Mouse (Mus musculus) neural tube, embryonic 11.5 days (tissue): ENCODE measurements around the gene Pank3. TPM values are rescaled to one million over a fixed set of nuclear protein-coding genes. Genes with fewer than 3 reads are reported as not detected.

ENCODE experiments used
- ATAC-seq: fragments of 200-750 bp; cut with Nextera tagmentation; 2 replicates; pipeline ENCODE4 v1.8.0; 2017; ENCODE audit warnings: moderate number of reproducible peaks, mild to moderate bottlenecking, moderate TSS enrichment, moderate library complexity; ENCODE audit not compliant: insufficient read depth, low FRiP score, low TSS enrichment
- DNase-seq: peaks from one replicate; pipeline ENCODE4 v3.0.0-alpha.2; 2015; ENCODE audit warnings: low spot score
- H3K27ac ChIP-seq: fragments of 300-500 bp; sonication (generic); 2 replicates; pipeline ENCODE4 v1.5.1; 2014; ENCODE audit warnings: low read depth, mild to moderate bottlenecking, low read length
- H3K27me3 ChIP-seq: fragments of 300-500 bp; sonication (generic); 2 replicates; pipeline ENCODE4 v1.6.1; 2014; ENCODE audit warnings: mild to moderate bottlenecking, low read length, mixed read lengths; ENCODE audit not compliant: control insufficient read depth, insufficient read depth
- H3K36me3 ChIP-seq: fragments of 300-500 bp; sonication (generic); 2 replicates; pipeline ENCODE4 v1.6.1; 2014; ENCODE audit warnings: mild to moderate bottlenecking, low read length, moderate library complexity, mixed read lengths; ENCODE audit not compliant: control insufficient read depth, insufficient read depth
- H3K4me1 ChIP-seq: fragments of 300-500 bp; sonication (generic); 2 replicates; pipeline ENCODE4 v1.6.1; 2014; ENCODE audit warnings: low read length, mixed read lengths; ENCODE audit not compliant: control insufficient read depth, insufficient read depth
- H3K4me2 ChIP-seq: fragments of 300-500 bp; sonication (generic); 2 replicates; pipeline ENCODE4 v1.6.1; 2014; ENCODE audit warnings: low read depth, mild to moderate bottlenecking, moderate library complexity
- H3K4me3 ChIP-seq: fragments of 300-500 bp; sonication (generic); 2 replicates; pipeline ENCODE4 v1.5.1; 2014; ENCODE audit warnings: low read depth, low read length
- H3K9ac ChIP-seq: fragments of 300-500 bp; sonication (generic); 2 replicates; pipeline ENCODE4 v1.6.1; 2014; ENCODE audit warnings: mild to moderate bottlenecking, low read length
- H3K9me3 ChIP-seq: fragments of 300-500 bp; sonication (generic); 2 replicates; pipeline ENCODE4 v1.6.1; 2016; ENCODE audit warnings: low read length; ENCODE audit not compliant: control insufficient read depth
- WGBS: fragments of 180-500 bp; shearing (Covaris S2); extraction: QIAGEN DNeasy Blood & Tissue Kit; methylation state at CpG from one replicate; pipeline ENCODE4 v1.1.7; 2014; 5-methylcytosine and 5-hydroxymethylcytosine counted together
- polyA plus RNA-seq: library from polyadenylated mRNA; unstranded; fragments of >200 nt; fragmentation: Nextera tagmentation; extraction: Ambion mirVana; gene quantifications from 2 replicates; pipeline ENCODE4 v1.2.1, GENCODE M21; 2014

Pank3 gene
- 29.3 and 30.4 TPM in 2 replicates for polyA plus RNA-seq

GRCm38 (mm10) chr11:35769188-35769745 is at the start of gene Pank3:
Pank3 (plus strand) TSS chr11:35769484.
- Histone ChIP-seq H3K27me3 (no peaks in the 10 kb centered on the region), H3K36me3 (no peaks in the 10 kb centered on the region), H3K4me3 (peak within 1 kb of the TSS; percentile 96), H3K9me3 (no peaks in the 10 kb centered on the region), H3K27ac (peak within 1 kb of the TSS; percentile 89), H3K4me1 (peaks cover 10% of the 10 kb centered on the region; the same call in 1 of the 2 replicates), H3K4me2 (peak within 1 kb of the TSS; percentile 85), H3K9ac (peak within 1 kb of the TSS; percentile 98)
- ATAC-seq (peak; percentile 99), DNase-seq (peak; percentile 97)
- WGBS = under 1% methylated on average over 42 of the region's 50 CpGs

- DNase-seq = no peak
These were observed 45.4 kb upstream of the Pank3 start for GRCm38 (mm10) chr11:35723876-35724275.

GRCm38 (mm10) chr11:35726341-35726846 is 42.9 kb upstream of the Pank3 start:
- H3K27ac ChIP-seq = no peak overlapping the region
- H3K9me3 ChIP-seq = no peaks in the 10 kb centered on the region
- H3K4me2 ChIP-seq = no peak overlapping the region
- H3K27me3 ChIP-seq = no peaks in the 10 kb centered on the region
- no peaks in the 10 kb centered on the region for H3K36me3 ChIP-seq
- H3K4me1 ChIP-seq = no peaks in the 10 kb centered on the region
- DNase-seq = no peak
- H3K9ac ChIP-seq = no peak overlapping the region
- no peak for ATAC-seq
- H3K4me3 ChIP-seq = no peak overlapping the region
- 85% methylated on average over 8 of the region's 8 CpGs for WGBS

More at GRCm38 (mm10) chr11:35723876-35724275, 45.4 kb upstream of the Pank3 start:
- Histone ChIP-seq H3K4me2 (no peak overlapping the region), H3K27ac (no peak overlapping the region), H3K4me1 (no peaks in the 10 kb centered on the region), H3K36me3 (no peaks in the 10 kb centered on the region), H3K27me3 (no peaks in the 10 kb centered on the region), H3K9me3 (no peaks in the 10 kb centered on the region), H3K9ac (no peak overlapping the region), H3K4me3 (no peak overlapping the region)
- ATAC-seq = no peak
- 85% methylated on average over 5 of the region's 5 CpGs for WGBS

- Histone ChIP-seq H3K9ac (no peak overlapping the region), H3K9me3 (no peaks in the 10 kb centered on the region), H3K27ac (no peak overlapping the region), H3K4me1 (no peaks in the 10 kb centered on the region), H3K4me2 (no peak overlapping the region), H3K27me3 (no peaks in the 10 kb centered on the region), H3K36me3 (no peaks in the 10 kb centered on the region), H3K4me3 (no peak overlapping the region)
- WGBS = 97% methylated on average over 1 of the region's 1 CpGs
- DNase-seq (no peak), ATAC-seq (no peak)
These were observed 41.1 kb upstream of the Pank3 start for GRCm38 (mm10) chr11:35728200-35728599.

GRCm38 (mm10) chr11:35729186-35729585 is 40.1 kb upstream of the Pank3 start:
- no peaks in the 10 kb centered on the region for H3K9me3 ChIP-seq
- H3K4me3 ChIP-seq = no peak overlapping the region
- no peak overlapping the region for H3K27ac ChIP-seq
- no peaks in the 10 kb centered on the region for H3K4me1 ChIP-seq
- 57% methylated on average over 5 of the region's 5 CpGs for WGBS
- H3K9ac ChIP-seq = no peak overlapping the region
- ATAC-seq (no peak), DNase-seq (no peak)
- H3K27me3 ChIP-seq = no peaks in the 10 kb centered on the region
- no peaks in the 10 kb centered on the region for H3K36me3 ChIP-seq
- H3K4me2 ChIP-seq = no peak overlapping the region

- no peak overlapping the region for H3K4me2 ChIP-seq
- no peaks in the 10 kb centered on the region for H3K36me3 ChIP-seq
- DNase-seq = no peak
- no peak overlapping the region for H3K9ac ChIP-seq
- ATAC-seq = no peak
- no peaks in the 10 kb centered on the region for H3K27me3 ChIP-seq
- no peak overlapping the region for H3K27ac ChIP-seq
- H3K4me1 ChIP-seq = no peaks in the 10 kb centered on the region
- no peak overlapping the region for H3K4me3 ChIP-seq
- no peaks in the 10 kb centered on the region for H3K9me3 ChIP-seq
- WGBS = 69% methylated on average over 1 of the region's 1 CpGs
These were observed 36.9 kb upstream of the Pank3 start for GRCm38 (mm10) chr11:35732366-35732765.

GRCm38 (mm10) chr11:35736817-35737216 is 32.5 kb upstream of the Pank3 start:
- ATAC-seq (no peak), DNase-seq (no peak)
- no peaks in the 10 kb centered on the region for H3K9me3 ChIP-seq
- no peak overlapping the region for H3K27ac ChIP-seq
- no peak overlapping the region for H3K4me2 ChIP-seq
- WGBS = 63% methylated on average over 2 of the region's 2 CpGs
- no peaks in the 10 kb centered on the region for H3K4me1 ChIP-seq
- H3K36me3 ChIP-seq = no peaks in the 10 kb centered on the region
- no peaks in the 10 kb centered on the region for H3K27me3 ChIP-seq
- H3K4me3 ChIP-seq = no peak overlapping the region
- no peak overlapping the region for H3K9ac ChIP-seq

GRCm38 (mm10) chr11:35737262-35737661 is 32.0 kb upstream of the Pank3 start:
- Histone ChIP-seq H3K9me3 (no peaks in the 10 kb centered on the region), H3K27me3 (no peaks in the 10 kb centered on the region), H3K27ac (no peak overlapping the region), H3K4me1 (no peaks in the 10 kb centered on the region), H3K36me3 (no peaks in the 10 kb centered on the region), H3K4me3 (no peak overlapping the region), H3K4me2 (no peak overlapping the region), H3K9ac (no peak overlapping the region)
- DNase-seq = no peak
- no peak for ATAC-seq
- 95% methylated on average over 2 of the region's 2 CpGs for WGBS

- no peak overlapping the region for H3K4me3 ChIP-seq
- H3K27me3 ChIP-seq = no peaks in the 10 kb centered on the region
- DNase-seq (no peak), ATAC-seq (no peak)
- no peaks in the 10 kb centered on the region for H3K36me3 ChIP-seq
- H3K9ac ChIP-seq = no peak overlapping the region
- no peaks in the 10 kb centered on the region for H3K4me1 ChIP-seq
- H3K4me2 ChIP-seq = no peak overlapping the region
- no peak overlapping the region for H3K27ac ChIP-seq
- WGBS = 81% methylated on average over 3 of the region's 3 CpGs
- H3K9me3 ChIP-seq = no peaks in the 10 kb centered on the region
These were observed 31.2 kb upstream of the Pank3 start for GRCm38 (mm10) chr11:35738102-35738501.
